Mouse (Mus musculus): Measurements from ENCODE around the gene Rhog.
"Not testable (repeated sequence)": the region's sequence is repeated elsewhere in the genome, so short reads cannot be mapped to it uniquely, and the experiment has no call there.

Rhog gene

DNA sequence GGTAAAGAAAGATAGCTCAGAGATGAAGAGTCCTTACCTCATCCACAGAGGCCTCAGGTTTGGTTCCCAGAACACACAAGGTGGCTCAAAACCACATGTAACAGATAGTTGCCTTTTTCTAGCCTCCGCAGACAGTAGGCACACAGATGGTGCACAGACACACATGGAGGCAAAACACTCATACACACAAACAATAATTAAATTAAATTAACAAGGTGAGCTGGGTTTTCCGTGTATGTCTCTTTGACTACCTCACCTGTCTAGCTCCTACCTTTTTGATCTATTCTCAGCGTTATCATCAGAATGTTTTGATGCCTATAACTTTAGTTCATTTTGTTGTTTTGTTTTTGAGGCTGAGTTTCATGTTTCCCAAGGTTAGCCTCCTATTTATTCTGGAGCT, at the start of gene Rhog:
Rhog (minus strand) TSS at position 101 of the 400 bp plus-strand sequence.
- no peak for DNase-seq

DNA sequence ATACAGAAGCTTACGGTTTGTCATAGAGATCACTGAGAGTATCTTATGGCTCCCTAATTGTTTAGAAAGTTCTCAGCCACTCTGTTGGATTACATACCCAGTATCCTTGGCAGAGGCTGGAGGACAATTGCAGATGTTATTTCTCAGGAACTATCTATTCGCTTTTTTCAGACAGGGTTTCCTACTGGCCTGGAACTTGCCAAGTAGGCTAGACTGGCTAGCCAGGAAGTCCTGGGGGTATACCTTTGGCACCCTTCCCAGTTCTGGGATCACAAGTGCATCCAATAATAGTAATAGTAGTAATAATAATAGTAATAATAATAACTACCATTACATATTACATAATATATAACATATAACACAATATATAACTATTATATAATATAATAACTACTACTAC, 49.7 kb upstream of the Rhog start:
- no peak for DNase-seq

DNA sequence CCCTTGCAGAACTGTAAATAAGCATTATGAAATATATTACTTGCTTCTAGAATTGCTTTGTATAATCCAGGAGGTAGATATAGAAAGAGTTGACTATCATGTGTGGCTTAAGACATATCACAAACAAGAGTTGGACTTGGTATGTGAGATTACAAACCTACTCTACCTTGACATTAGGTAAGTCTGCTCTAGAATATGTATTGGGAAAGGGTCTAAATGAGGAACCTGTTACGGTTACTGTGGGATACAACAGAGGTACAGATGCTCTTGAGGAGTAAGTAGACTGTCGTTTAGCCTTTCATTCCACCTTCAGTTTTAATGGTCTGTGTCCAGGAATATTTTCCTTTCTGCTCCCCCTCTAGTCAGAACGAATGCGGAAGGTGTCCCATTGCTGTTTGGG, 46.6 kb upstream of the Rhog start:
- DNase-seq: no peak

DNA sequence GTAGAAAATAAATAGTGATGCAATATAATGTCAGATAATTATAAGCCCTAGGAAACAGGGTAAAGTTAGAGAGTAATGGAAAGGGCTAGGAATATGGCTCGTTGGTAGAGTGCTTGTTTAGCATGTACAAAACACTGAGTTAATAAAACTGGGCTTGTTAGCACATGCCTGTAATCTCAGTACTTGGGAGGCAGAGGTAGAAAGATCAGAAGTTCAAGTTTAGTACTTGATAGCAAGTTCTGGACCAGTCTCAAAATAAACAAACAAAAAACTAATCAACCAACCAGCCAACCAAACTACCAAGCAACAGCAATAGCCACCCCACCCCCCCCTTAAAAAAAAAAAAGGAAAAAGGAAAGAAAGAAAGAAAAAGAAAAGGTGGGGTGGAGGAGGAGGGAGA, 44.9 kb upstream of the Rhog start:
- no peak for DNase-seq

DNA sequence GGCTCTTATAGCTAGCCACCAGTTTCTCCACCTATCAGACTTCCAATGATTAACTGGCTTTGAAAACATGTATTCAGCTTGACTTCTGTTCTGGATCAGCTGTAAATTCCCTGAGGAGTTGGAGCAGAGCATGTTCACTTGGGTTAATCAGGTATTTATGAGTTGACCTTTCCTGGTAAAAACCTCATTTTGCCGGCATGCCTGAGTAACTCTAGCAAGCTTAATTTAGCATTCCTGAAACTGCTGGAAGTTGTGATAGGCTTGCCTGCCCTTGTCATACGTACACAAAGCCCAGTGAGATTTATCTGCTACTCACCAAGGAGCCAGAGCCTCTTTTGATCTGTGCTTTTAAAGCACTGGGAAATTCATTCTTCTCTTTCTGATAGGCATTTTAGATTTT, 37.4 kb upstream of the Rhog start:
- no peak for DNase-seq

DNA sequence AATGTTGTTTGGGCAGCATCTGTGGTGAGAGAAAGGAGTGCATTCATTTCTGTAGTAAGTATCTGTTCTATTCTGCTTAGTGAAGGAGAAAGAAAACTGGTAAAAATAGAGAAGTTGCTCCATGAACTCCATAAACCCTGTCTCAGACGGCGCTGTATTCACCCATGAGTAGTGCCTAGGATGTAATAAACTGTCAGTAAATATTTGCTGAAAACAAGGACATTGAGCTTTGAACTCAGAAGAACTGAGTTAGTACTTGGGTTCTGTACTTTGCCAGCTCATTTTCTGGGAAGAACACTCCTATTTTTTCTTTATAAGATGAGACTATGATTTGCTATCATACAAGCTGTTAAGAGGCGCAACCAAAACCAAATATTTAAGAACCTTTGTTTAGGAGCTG, 36.4 kb upstream of the Rhog start:
- DNase-seq: no peak

DNA sequence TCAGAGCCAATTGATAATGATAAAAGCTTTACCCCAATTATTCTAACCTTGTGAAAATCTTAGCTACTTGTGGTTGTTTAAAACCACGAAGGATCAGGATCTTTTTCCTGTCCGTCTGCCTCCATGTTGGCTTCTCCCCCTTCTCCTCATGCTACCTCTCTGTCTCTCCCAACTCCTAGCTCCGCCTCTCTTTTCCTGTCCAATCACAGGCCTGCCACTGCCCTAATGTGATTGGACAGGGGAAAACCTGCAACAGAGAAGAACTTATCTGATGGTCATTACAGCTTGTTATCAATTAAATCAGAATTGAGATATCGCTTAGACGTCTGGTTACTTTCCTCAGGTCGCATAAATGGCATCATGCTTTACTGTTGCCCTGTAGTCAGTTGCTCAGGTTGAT, 33.6 kb upstream of the Rhog start:
- no peak for DNase-seq

DNA sequence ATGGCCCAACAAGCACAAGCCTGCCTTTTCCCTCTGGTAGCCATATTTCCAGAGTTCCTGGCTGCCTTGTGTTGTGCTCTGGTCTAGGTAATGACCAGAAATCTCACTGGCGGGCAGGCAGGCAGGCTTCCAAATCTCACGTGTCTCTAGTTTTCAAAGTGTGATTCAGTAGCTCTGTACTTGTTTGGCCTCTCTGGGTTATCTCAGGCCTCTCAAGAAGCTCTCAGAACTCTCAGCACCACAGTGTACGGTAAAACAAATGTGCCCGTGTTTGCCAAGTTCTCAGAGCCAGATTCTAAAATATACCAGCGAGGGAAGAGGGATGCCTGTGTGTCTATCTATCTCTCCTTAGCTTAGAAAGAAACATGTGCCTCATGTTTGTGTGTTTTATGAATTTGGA, 26.4 kb upstream of the Rhog start:
- DNase-seq: no peak

DNA sequence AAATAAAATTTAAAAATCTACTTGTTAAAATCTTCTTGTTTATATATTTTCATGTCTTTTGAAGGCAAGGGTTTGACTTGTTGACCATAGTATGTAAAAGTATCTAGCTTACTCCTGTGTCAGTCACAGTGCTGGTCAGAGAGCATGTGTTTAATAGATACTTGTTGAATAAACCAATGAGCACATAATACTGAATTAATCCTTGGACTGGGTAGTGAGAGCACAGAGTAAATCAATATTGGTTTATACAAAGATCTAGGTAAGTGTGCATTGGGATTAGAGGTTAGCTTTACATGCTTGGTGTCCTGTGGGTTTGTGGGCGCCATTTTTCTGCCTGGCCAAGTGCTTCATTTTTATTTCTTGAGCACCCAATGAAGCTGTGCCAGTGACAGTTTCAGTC, 25.5 kb upstream of the Rhog start:
- no peak for DNase-seq

DNA sequence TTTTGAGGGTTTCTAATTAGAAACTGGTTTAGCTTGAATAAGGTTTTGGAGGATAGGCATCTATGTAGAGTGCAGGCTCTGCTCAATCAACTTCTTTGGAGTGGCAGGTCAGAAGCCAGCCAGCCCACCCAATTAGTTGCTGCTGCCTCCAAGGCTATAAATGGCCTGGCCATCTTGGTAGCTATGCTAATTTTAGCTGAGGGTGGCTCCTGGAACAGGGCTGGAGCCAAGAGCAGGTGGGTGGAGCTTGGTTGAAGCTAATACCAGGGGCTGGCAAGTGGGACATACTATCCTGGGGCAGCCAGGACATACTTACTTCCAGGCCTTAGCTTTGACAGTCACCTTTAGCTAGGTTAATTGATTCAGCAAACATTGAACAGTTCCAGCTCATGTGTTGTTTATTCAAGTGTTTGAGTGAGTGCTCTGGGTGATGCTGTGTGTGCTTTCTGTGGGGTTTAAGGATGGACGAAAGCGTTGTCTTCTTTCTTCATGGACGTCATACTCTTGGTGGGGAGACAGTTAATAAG, 16.6 kb upstream of the Rhog start:
- no peak for DNase-seq

DNA sequence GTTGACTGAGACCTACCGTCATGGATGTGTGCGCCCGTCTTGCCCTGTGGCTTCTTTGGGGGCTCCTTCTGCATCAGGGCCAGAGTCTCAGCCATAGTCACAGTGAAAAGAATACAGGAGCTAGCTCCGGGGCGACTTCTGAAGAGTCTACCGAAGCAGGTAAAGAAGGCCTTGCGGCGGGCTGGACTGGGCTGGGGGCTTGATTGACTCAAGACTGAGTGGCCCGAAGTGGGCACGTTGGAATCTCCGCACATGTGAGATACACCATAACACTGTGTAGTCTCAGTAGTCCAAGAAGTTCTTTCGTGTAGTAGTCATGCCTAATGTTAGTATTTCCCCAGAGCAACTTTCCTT, 12.5 kb upstream of the Rhog start:
- DNase-seq: no peak

DNA sequence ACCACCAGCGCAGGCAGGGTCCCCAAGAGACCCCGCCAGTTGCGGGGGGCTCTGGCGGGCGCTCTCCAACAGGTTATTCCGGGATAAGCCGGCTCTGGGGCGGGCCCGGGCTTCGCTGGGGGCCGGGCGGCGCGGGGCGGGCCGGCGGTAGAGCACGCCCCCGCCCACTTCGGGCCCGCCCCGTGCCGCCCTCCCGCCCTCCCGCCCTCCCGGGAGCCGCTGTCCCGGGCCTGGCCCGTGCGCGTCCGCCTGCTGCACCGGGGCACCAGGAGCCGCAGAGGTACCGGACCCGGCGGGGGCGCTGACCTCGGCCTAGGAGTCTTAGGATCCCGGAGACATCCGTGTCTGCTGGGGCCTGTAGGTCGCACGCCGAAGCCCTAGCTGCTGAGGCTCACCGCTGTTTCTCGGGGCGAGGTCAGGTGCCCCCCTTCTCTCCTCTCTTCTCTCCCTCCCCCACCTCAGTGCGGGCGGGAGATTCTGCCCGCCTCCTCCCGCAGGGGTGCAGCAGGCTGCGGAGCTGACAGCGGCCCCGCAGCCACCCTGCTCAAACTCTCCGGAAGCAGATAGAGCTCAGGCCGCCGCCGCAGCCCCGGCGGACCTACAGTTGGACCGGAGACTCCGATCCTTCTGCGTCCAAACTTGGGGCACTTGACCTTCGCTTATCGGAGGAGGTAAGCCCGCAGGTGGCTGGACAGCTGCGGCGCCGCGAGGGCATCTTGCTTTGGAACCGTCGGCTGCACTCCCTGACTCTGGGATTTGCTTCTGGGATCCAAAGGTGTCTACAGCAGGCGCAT, 11.9 kb upstream of the Rhog start, which contains the start of gene Stim1:
Stim1 (plus strand) TSS at position 206 of the 794 bp plus-strand sequence.
- peak; percentile 77 for DNase-seq

DNA sequence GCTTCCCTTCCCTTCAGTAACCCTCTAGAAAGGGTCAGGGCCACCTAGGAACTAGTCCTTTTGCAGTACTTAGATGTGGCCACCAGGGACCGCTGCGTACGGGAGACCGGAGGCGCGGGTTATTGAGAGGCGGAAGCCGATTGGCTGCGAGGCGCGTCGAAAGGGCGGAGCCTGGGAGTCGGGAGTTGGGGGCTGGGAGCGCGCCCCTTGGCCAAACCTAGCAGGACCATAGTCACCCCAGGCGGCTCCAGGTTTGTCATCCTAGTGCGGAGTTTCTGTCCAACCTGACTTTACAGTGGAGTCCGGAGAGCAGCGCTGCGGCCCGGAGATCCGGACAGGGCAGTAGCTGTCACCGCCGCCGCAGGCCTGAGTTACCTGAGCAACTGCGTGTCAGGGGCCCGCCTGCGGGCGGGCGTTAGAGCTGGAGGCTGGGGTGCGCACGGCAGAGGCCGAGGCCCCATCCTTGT, 11.3 kb upstream of the Rhog start:
- DNase-seq: peak; percentile 93

DNA sequence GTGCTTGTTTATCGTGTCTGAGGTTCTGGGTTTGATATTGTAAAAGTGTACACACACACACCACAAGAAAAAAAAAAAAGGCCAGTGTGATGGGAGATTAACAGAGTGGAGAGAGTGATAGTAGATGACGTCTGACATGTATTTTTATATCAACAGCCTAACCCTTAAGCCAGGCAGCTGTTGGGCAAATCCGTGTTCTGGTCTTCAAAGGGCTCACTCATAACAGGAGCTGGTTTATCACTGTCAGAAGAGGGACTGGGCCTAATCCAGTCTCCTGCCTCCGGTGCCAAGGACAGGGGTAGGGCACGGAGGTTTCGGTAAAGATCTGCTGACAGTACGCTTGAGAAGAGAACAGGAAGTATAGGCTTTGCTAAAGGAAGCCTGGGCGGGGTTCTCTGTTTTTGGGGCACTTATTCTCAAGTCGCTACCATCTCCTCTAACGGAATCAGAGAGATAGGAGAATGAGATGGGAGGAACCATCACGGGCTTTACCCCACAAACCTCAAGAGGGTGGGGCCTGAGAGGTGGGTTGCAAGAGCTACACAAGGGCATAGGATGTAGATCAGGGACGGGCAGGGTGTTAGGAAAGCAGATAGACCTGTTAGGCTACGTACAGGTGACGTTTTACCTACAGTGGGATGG, 10.7 kb upstream of the Rhog start:
- DNase-seq: no peak

DNA sequence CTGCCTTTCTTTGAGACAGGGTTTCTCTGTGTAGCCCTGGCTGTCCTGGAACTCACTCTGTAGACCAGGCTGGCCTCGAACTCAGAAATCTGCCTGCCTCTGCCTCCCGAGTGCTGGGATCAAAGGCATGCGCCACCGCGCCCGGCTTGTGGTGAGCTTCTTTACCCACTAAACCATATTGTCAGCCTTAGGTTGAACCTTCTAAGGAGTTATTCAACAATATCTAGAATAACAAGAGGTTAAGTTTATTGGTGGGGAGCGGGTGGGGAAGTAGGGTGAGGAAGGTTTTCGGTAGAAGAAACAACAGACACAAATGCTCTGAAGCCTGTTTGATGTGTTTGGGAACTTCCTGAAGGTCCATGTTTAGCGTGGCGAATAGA, 10.2 kb upstream of the Rhog start:
- DNase-seq: not testable (repeated sequence)

DNA sequence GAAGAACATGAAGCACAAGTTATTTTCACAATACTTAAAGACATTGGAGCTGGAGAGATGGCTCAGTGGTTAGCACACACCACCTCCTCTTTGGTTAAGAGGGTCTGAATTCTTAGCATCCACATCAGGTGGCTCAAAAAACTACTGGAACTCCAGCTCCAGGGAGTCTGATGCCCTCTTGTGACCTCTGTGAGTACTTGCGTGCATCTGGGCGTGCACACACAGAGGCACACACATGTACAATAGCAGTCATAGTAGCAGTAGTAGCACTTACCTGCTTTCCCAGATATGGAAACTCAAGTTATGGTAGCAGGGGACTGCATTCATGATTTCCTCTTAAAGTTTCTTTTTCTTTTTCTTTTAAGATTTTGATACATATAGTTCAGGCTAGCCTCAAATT, 7.2 kb upstream of the Rhog start:
- DNase-seq: no peak

DNA sequence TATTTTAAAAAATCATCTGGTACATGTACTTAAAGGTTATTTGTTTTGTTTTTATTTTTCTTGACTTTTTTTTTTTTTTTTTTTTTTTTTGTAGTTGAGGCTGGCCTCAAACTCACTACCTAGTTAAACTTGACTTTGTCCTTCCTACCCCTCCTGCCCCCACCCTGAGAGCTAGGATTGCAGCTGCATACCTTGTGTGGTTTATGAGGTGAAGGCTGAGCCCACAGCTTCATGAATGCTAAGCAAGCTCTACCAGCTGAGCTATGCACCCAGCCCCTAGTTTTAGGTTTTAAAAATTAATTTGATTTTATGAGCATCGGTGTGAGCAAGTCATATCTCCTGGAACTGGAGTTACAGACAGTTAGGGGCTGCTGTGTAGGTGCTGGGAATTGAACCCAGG, 4.7 kb upstream of the Rhog start:
- no peak for DNase-seq

DNA sequence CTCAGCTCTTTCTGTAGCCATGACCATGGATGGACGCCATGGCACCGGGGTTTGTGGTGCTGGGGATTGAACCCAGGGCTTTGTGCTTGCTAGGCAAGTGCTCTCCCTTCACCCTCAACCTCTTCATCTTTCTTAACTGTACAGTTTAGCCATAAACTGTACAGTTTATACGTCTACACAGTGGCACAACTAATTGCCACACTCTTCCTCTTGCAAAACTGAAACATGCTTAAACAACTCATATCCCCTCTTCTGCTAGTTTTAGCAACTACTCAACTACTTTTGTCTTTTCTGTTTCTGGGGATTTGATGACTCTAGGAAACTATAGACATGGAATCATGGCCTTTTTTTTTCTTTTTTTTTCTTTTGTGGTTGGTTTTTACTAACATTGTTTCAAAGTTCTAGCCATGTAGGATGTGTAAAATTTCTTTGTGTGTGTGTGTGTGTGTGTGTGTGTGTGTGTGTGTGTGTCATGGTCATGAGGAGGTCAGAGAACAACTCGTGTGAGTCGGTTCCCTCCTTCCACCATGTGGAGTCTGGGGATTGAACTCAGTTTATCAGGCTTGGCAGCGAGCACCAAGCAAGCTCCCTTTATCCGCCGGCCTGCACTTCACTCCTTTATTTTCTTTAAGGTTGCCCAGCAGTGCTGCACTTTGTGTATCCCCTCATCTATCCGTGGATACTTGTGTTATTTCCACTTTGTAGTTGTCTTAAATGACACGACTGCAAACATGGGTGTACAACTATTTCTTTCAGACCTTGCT, 4.0 kb upstream of the Rhog start:
- DNase-seq: no peak

DNA sequence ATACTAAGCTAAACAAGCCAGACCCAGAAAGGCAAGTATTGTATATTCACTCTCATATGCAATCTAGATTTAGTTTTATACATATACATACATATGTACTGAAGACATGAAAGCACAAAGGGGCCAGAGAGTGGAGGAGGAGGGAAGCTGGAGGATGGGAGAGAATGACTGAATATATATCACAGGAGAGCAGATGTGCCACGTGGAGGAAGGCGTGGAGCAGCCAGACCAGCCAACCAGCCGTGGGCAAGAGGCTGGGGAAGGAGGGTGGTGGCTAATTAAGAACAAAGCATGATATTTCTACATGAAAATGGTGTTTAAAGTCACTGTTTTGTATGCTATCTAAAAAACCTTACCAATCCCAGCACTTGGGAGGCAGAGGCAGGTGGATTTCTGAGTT, 2.9 kb upstream of the Rhog start:
- no peak for DNase-seq

DNA sequence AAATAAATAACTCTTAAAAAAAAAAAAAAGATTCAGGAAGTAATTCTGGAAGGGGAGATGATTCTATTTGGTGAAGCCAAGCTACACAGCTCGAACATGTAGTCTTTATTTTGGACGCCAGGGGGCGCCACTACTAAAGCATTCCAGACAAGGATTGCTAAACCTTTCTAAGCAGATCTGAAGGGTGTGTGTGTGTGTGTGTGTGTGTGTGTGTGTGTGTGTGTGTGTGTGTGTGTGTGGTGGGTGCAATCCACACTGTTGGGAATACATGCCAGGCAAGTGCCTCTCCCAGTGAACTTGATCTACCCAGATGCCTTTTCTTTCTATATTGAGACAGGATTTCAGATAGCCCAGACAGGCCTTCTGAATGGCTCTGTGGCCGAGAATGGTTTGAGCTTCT, 2.3 kb upstream of the Rhog start:
- DNase-seq: peak; percentile 64

DNA sequence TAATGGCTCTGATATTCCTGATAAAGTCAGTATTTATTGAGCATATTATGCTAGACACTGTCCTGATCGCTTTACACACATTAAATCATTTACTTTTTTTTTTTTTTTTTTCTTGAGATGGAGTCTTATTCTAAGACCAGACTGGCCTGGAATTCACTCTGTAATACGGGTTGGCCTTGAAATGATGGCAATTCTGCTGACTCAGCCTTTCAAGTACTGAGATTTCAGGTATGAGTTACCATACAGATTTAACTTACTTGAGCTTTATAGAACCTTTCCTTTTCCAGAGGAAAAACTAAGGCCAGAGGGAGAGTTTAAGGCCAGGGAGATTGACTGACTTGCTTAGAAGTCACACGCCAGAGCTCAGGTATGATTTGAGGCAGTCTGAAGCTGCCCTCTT, 782 bp upstream of the Rhog start:
- no peak for DNase-seq

DNA sequence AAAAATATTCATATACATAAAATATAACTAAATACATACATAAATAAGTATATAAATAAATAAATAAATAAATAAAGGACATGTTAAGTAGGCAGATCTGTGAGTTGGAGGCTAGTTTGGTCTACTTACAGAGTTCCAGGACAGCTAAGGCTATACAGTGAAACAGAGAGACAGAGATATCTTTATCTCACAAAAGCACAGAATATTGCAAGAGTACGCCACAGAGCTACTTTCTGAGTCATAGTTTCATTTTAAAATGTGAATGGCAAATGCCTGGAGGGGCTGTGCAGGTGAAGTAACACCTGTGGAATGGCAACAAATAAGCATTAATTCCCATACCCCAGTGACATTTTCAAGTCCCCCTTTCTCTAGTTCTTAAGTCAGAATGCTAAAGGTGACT, 2.2 kb downstream of the Rhog start:
- no peak for DNase-seq

DNA sequence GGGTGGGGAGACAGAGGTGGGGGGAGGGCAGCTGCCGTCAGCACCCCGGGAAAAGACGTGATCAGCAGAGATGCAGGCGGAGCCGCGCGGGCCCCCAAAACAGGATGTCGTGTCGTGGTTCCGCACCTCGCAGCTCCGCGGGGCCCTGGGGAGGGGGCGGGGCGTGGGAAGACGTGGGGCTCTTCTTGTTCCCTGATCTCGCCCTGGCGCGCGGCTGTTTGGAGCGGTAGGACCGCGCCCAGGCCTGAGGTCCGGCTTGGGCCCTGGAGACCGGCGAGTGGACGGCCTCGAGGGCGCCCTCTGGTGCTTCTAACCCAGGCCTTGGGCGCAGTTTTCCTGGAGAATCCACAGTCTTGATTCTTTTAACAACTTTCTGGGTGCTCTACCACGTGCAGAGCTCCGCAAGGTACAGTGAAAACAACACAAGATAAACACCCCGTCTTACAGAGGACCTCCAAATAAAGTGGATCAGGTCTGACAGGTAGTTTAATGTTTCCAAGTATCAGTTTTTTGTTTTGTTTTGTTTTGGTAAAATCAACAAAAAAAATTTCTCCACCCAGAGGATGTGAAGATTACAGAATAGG, 5.1 kb downstream of the Rhog start:
- DNase-seq: peak; percentile 88

Measured in cerebellum, adult 11-12 months (tissue).